In genomic region chr3:88232301-88232702, GRCm38 (mm10) we compare ENCODE assay signal across 10 mouse cellular contexts. TPM values are rescaled to one million over a fixed set of nuclear protein-coding genes. Genes with fewer than 3 reads are reported as not detected.
DNase-seq lines count a peak whose midpoint lies in the region; ATAC-seq and TF ChIP-seq lines count a peak whose summit lies in the region.
"Had no signal": no experiment of that assay in that cellular context is flagged by ENCODE, and none has a peak within 500 bp of the region (broad histone marks: within the 10 kb centered on the region; RNA-seq: fewer than 3 reads in every experiment).

No protein-coding gene starts in this region.

- no peak overlapping the region for H3K4me2 ChIP-seq in hindbrain, embryonic 14.5 days (replicated peaks)
- H3K4me2 ChIP-seq in midbrain, embryonic 12.5 days (replicated peaks), result no peak overlapping the region
- H3K4me2 ChIP-seq: liver, embryonic 13.5 days had no signal

- WGBS in embryonic facial prominence, embryonic 10.5 days, result 57% methylated on average over 7 of the region's 7 CpGs
- 24% methylated on average over 7 of the region's 7 CpGs for WGBS in hindbrain, embryonic 14.5 days
- 48% methylated on average over 7 of the region's 7 CpGs for WGBS in midbrain, embryonic 12.5 days
- 48% methylated on average over 7 of the region's 7 CpGs for WGBS in kidney, adult 2 months

- peak; percentile 39 for DNase-seq in NIH3T3 (ENCODE audit: low read depth)
- no peak for DNase-seq in embryonic facial prominence, embryonic 10.5 days (ENCODE audit: low spot score)
- peak; percentile 70 for DNase-seq in hindbrain, embryonic 14.5 days (ENCODE audit: low spot score)
- DNase-seq in heart, postnatal 10 days, result no peak
- DNase-seq in kidney, adult 2 months, result no peak
- DNase-seq in thymus, postnatal 0 days (ENCODE audit: low spot score), result no peak
- no peak for DNase-seq in testis, postnatal 14 days (ENCODE audit: low spot score)
- DNase-seq: liver, embryonic 13.5 days had no signal

- ATAC-seq in hindbrain, embryonic 14.5 days (ENCODE audit: low FRiP score), result peak; percentile 78
- no peak for ATAC-seq in midbrain, embryonic 12.5 days (ENCODE audit: low FRiP score, low read depth)

- intact Hi-C loops in heart, postnatal 10 days (cut with DNase I), result no loop called here

- H3K27ac ChIP-seq in embryonic facial prominence, embryonic 10.5 days (replicated peaks), result peak overlapping the region; percentile 4; the same call in 1 of the 2 replicates
- peak overlapping the region; percentile 93 for H3K27ac ChIP-seq in hindbrain, embryonic 14.5 days
- peak overlapping the region; percentile 82 for H3K27ac ChIP-seq in midbrain, embryonic 12.5 days (replicated peaks)
- no peak overlapping the region for H3K27ac ChIP-seq in kidney, adult 2 months (ENCODE audit: insufficient read depth, low read depth, low read length)
- H3K27ac ChIP-seq: liver, embryonic 13.5 days had no signal

- H3K9me3 ChIP-seq in embryonic facial prominence, embryonic 10.5 days, result no peaks in the 10 kb centered on the region
- H3K9me3 ChIP-seq in hindbrain, embryonic 14.5 days (ENCODE audit: control insufficient read depth, low read length), result no peaks in the 10 kb centered on the region
- H3K9me3 ChIP-seq in midbrain, embryonic 12.5 days, result no peaks in the 10 kb centered on the region
- H3K9me3 ChIP-seq: liver, embryonic 13.5 days had no signal

- H3K9ac ChIP-seq in hindbrain, embryonic 14.5 days, result 0 out of 2 replicates have a peak overlapping the region, but pooled peaks have one; percentile 13
- H3K9ac ChIP-seq in midbrain, embryonic 12.5 days (replicated peaks), result no peak overlapping the region; the same call in 1 of the 2 replicates
- H3K9ac ChIP-seq: liver, embryonic 13.5 days had no signal

- TF ChIP-seq CTCF in kidney, adult 2 months (conservative IDR thresholded peaks at IDR 0.05; ENCODE audit: insufficient read depth, insufficient read length, low read depth, low read length), result no peak

- peaks cover 76% of the 10 kb centered on the region for H3K4me1 ChIP-seq in embryonic facial prominence, embryonic 10.5 days
- peaks cover 64% of the 10 kb centered on the region for H3K4me1 ChIP-seq in hindbrain, embryonic 14.5 days (replicated peaks; ENCODE audit: control insufficient read depth, insufficient read depth, low read length)
- H3K4me1 ChIP-seq in midbrain, embryonic 12.5 days, result peaks cover 97% of the 10 kb centered on the region
- H3K4me1 ChIP-seq in kidney, adult 2 months (ENCODE audit: control insufficient read depth, insufficient read depth, low read length), result no peaks in the 10 kb centered on the region
- H3K4me1 ChIP-seq: liver, embryonic 13.5 days had no signal

- H3K27me3 ChIP-seq in embryonic facial prominence, embryonic 10.5 days (replicated peaks; ENCODE audit: low read depth, poor library complexity, severe bottlenecking), result peaks cover 100% of the 10 kb centered on the region
- H3K27me3 ChIP-seq in hindbrain, embryonic 14.5 days (ENCODE audit: control insufficient read depth, insufficient read depth, low read length), result no peaks in the 10 kb centered on the region
- H3K27me3 ChIP-seq in midbrain, embryonic 12.5 days, result peaks cover 97% of the 10 kb centered on the region
- H3K27me3 ChIP-seq in kidney, adult 2 months (replicated peaks; ENCODE audit: control insufficient read depth, insufficient read depth, low read length), result no peaks in the 10 kb centered on the region

- no peak overlapping the region for H3K4me3 ChIP-seq in embryonic facial prominence, embryonic 10.5 days
- H3K4me3 ChIP-seq in hindbrain, embryonic 14.5 days (replicated peaks; ENCODE audit: low read length), result no peak overlapping the region
- no peak overlapping the region for H3K4me3 ChIP-seq in midbrain, embryonic 12.5 days
- H3K4me3 ChIP-seq in kidney, adult 2 months (ENCODE audit: insufficient read depth, low read depth, low read length), result no peak overlapping the region
- H3K4me3 ChIP-seq: liver, embryonic 13.5 days; myocyte had no signal

- no peaks in the 10 kb centered on the region for H3K36me3 ChIP-seq in embryonic facial prominence, embryonic 10.5 days (replicated peaks)
- H3K36me3 ChIP-seq in hindbrain, embryonic 14.5 days (replicated peaks; ENCODE audit: control insufficient read depth, insufficient read depth), result peaks cover 33% of the 10 kb centered on the region
- H3K36me3 ChIP-seq in midbrain, embryonic 12.5 days, result peaks cover 21% of the 10 kb centered on the region; the same call in 1 of the 2 replicates
- no peaks in the 10 kb centered on the region for H3K36me3 ChIP-seq in kidney, adult 2 months (ENCODE audit: control insufficient read depth, insufficient read depth, low read length)
- H3K36me3 ChIP-seq: liver, embryonic 13.5 days had no signal

- TF ChIP-seq POLR2A in kidney, adult 2 months (IDR thresholded peaks at IDR 0.05; ENCODE audit: low read depth, low read length), result no peak

RNA-seq across cellular contexts. Expression of gene Rhbg, which starts 22.2 kb away (rescaled TPM):
- polyA plus RNA-seq in embryonic facial prominence, embryonic 10.5 days (2016; fragmentation: Nextera tagmentation; extraction: Ambion mirVana), result 0.17 TPM in 1 of 2 replicates, not detected in the other
- polyA plus RNA-seq in hindbrain, embryonic 14.5 days (2014; fragmentation: Nextera tagmentation; extraction: Ambion mirVana), result 0.48 and 0.76 TPM in 2 replicates
- polyA plus RNA-seq in midbrain, embryonic 12.5 days (2016; fragmentation: Nextera tagmentation; extraction: Ambion mirVana), result 0.26 TPM in 1 of 2 replicates, not detected in the other
- not detected for total RNA-seq in heart, postnatal 10 days (2021)
- 94.4 and 106 TPM in 2 replicates for polyA plus RNA-seq in kidney, adult 2 months (2012; rRNA removed)
- polyA plus RNA-seq in thymus, postnatal 0 days (2015; fragmentation: Nextera tagmentation; extraction: Ambion mirVana), result 0.58 and 0.66 TPM in 2 replicates
- polyA plus RNA-seq: myocyte had no signal

RNA-seq across cellular contexts. Expression of gene Gm38392, which starts 54.7 kb away (rescaled TPM):
- polyA plus RNA-seq in embryonic facial prominence, embryonic 10.5 days (2016; fragmentation: Nextera tagmentation; extraction: Ambion mirVana), result not detected in 2 replicates
- 0.37 TPM in 1 of 2 replicates, not detected in the other for polyA plus RNA-seq in hindbrain, embryonic 14.5 days (2014; fragmentation: Nextera tagmentation; extraction: Ambion mirVana)
- not detected in 2 replicates for polyA plus RNA-seq in midbrain, embryonic 12.5 days (2016; fragmentation: Nextera tagmentation; extraction: Ambion mirVana)
- under 1 TPM in 1 of 2 experiments, not detected in 1; 0.29 TPM for total RNA-seq in heart, postnatal 10 days (2021)
- 0.22 and 0.23 TPM in 2 replicates for polyA plus RNA-seq in kidney, adult 2 months (2012; rRNA removed)
- polyA plus RNA-seq in thymus, postnatal 0 days (2015; fragmentation: Nextera tagmentation; extraction: Ambion mirVana), result 0.33 TPM in 1 of 2 replicates, not detected in the other
- polyA plus RNA-seq: liver, embryonic 13.5 days had no signal

Comparison
In these comparisons a context has a peak if more than half of its experiments do, and no peak if none do; other contexts are left out.
1. DNase-seq: peak in NIH3T3 (single experiment) and hindbrain, embryonic 14.5 days (single experiment); none in embryonic facial prominence, embryonic 10.5 days (single experiment), heart, postnatal 10 days (0 of 2), kidney, adult 2 months (single experiment), thymus, postnatal 0 days (single experiment) and testis, postnatal 14 days (single experiment).
2. RNA of gene Rhbg, which starts 22.2 kb away (polyA plus RNA-seq): 94.4 to 106 TPM in kidney, adult 2 months; 0.58 to 0.66 TPM in thymus, postnatal 0 days, 0.48 to 0.76 TPM in hindbrain, embryonic 14.5 days, 0.17 TPM in embryonic facial prominence, embryonic 10.5 days and 0.26 TPM in midbrain, embryonic 12.5 days; every median in the first group is over 10 times any median in the second.